Mouse (Mus musculus) layer of hippocampus, adult 8-10 months (tissue): ENCODE measurements around the gene Polr2h. TPM values are rescaled to one million over a fixed set of nuclear protein-coding genes. Genes with fewer than 3 reads are reported as not detected.

Source experiments
- DNase-seq, 2 experiments: peaks; one replicate each; pipeline ENCODE4 v3.0.0; 2022; ENCODE audit warnings: low spot score in 2 of 2
- total RNA-seq, 4 experiments: library from RNA; stranded (reverse); gene quantifications; 2 replicates each; pipeline ENCODE4 v1.2.4; 2022

The Polr2h gene
- total RNA-seq, 4 experiments from 2014 or later = 18.6 to 29.3 (median 22.7) TPM

DNA sequence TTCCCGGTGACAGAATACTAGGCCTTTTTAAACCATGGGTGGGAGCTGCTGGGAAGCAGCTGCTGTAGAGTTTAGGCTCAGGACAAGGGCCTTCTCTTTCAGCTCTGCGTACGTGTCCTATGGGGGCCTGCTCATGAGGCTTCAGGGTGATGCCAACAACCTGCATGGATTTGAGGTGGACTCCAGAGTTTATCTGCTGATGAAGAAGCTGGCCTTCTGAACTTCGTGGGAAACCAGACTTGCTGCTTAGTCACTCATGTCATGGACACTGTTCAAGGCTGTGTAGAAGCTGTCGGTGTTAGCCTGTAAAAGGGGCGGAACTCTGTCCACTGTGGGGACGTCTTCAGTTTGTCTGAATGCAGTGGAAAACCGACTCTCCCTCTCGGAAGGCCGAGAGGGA is 4.3 kb downstream of the Polr2h start:
- DNase-seq = no peak

DNA sequence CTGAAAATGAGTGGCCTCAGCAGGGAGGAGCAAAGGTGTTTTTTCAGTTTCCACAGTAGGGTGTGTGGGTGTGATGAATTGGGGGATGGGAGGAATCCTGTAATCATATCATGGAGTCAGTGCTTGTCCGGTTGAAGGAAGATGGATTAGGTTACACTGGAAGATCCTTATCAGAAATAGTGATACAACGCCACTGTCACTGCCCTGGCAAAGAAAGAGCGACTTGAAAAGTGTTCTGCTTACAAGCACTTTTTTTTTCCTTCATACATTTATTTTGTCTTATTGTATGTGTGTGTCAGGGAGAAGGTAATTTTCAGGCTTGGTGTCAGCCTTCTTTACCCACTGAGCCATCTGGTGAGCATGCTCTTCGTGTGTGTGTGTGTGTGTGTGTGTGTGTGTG is 5.3 kb downstream of the Polr2h start:
- DNase-seq = no peak

DNA sequence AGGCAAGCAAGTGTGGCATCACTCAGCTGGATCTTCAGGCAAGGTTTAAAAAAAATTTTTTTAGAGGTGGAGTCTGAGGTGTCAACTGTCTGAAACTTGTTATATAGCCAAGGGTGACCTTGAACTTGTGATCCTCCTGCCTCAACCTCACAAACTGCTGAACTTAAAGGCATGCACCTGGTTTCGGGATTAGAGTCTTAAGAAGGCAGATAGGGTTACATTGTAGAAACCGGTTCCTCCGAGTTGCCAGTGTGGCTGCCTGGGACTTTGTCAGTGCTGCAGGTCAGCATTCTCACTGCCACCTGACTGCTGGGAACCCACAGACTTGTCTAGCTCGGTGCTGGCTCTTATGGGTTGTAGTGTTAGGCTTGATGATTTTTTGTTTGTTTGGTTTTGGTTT is 5.8 kb downstream of the Polr2h start:
- DNase-seq = no peak

DNA sequence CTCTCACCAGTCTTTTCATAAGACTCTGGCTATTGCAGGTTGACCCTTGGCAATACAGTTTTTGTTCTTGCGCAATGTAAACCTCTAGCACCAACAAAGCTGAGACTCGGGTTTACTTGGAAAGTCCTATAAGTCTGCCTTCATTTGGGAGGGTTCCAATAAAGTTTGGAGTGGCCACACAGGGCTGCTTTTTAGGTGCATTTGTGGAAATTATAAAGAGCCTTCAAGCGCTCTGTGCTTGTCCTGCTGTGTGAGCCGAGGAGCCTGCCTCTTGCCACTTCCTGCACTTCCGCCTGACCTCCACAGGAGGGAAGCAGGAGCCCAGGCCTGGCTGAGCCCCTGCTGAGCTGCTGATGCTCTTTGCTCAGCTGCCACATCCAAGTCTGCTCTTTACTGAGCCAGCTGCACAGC is 6.9 kb downstream of the Polr2h start:
- peak in 1 of 2 experiments; percentile 29 for DNase-seq

DNA sequence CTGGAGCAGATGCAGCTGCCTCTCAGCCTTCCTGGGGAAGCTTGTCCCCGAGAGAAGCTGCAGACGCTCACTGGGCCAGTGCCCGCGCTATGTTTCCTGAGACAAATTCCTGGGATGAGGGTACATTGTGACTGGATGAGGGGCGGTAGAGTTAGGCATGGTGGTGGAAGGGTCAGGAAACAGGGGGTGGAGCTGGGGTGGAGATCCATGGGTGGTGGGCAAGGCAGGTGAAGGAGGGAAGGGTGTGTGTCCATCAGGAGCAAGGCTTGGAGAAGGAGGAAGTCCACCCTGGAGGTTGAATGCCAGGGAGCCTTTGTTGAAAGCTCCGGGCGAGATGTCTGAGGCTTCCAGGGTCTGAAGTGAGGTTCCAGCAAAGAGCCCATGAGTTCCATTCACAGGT is 7.9 kb downstream of the Polr2h start:
- no peak for DNase-seq

DNA sequence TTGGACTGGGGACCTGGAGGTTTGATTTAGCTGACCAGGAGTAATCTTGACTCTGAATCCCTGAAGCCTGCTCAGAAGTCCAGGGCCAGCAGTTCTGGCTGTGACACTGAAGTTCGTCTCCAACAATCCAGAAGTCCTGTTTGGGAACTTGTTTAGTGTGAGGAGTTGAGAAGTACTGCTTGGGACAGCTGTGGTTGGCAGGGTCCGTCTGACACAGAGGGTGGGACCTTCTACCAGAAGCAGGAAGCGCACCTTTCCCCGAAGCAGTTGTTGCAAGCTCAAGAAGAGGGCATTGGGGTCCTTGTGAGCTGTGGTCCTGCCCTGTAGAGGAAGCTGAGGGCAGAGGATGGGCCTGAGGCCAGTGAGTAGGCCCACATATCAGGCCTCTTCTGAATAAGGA is 8.3 kb downstream of the Polr2h start:
- no peak for DNase-seq

DNA sequence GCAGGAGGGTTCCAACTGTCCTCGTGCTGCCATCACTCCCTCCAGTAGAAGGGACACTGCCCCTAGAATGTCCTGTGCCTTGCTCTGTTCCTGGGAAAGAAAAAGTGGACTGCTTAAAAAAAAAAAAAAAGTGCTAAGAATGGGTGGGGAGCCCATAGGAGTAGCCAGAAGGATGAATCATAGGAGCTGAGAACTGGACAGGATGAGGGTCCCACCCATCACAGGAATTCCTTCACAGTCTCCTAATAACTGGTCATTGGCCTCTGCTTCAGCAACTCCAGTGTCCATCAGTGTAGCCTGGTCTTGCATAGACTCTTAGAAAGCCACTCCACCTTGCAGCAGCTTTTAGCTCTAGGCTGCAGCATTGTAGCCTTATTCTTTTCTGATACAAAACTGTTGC is 8.9 kb downstream of the Polr2h start:
- no peak for DNase-seq

DNA sequence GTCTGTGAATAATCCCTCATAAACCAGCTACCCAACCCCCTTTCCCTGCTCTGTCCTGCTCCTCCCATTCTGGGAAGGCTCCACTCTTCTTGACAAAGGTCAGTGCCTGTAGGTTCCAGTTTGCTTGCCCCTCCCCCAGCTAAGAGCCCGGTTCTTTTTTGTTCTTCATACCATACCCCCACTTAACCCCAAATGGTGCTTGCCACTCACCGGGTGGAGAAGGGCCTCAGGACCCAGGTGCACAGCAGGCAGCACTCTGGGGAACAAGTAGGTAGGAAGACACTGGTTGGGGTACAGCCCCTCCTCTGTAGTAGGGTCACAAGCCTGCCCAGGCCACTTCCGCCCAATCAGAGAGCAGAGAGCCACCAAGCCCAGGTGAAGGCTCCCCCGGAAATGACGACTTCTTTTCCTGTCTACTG is 12.8 kb downstream of the Polr2h start:
- no peak for DNase-seq

DNA sequence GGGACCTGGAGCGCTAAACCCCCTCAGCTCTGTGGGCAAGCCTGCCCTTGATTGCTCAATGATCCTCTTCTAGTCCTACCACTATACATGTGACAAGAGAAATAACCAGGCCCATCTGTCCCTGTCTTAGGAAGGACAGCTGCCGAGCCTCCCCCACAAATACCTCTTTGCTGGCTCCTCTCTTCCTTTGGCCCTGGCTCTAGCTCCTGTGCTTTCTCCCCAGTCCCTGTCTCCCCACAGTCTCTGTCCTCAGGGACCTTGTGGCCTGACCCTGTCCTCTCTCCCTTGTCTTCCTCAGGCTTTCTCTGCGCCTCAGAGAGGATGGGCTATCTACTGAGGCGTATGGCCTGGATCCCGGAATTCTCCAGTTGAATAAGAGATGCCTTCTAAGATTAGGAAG is 14.2 kb downstream of the Polr2h start:
- peak in 1 of 2 experiments; percentile 55 for DNase-seq

DNA sequence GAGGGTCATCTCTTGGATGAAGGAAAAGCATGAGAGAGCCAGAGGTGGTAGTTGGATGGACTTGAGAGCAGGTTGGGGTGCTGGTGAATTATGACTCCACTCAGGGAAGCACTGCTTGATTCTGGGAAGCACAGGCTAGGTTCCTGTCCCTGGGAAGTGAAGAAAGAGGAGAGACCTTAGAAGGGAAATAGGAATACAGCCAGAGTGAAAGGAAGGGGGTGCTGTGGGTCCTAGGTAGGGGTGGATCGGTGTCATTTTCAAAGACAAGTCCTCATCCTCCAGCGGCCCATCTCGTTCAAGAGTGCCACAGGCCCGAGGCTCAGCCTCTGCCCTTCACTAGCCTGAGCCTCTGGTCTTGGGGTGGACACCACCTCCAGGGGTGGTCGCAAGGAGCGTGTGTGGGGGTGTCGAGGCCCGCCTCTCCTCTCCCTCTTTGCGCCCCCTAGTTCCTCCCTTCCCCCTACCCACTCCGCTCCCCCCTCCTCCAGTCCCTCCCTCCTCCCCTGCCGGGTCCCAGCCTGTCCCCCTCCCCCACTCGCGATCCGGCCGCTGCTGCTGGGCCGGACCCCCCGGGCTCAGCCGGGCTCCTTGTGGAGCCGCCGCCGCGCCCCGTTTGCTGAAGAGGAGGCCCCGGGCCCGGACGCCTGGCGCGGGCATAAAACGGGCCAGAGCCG is 14.9 kb downstream of the Polr2h start:
- DNase-seq = no peak

DNA sequence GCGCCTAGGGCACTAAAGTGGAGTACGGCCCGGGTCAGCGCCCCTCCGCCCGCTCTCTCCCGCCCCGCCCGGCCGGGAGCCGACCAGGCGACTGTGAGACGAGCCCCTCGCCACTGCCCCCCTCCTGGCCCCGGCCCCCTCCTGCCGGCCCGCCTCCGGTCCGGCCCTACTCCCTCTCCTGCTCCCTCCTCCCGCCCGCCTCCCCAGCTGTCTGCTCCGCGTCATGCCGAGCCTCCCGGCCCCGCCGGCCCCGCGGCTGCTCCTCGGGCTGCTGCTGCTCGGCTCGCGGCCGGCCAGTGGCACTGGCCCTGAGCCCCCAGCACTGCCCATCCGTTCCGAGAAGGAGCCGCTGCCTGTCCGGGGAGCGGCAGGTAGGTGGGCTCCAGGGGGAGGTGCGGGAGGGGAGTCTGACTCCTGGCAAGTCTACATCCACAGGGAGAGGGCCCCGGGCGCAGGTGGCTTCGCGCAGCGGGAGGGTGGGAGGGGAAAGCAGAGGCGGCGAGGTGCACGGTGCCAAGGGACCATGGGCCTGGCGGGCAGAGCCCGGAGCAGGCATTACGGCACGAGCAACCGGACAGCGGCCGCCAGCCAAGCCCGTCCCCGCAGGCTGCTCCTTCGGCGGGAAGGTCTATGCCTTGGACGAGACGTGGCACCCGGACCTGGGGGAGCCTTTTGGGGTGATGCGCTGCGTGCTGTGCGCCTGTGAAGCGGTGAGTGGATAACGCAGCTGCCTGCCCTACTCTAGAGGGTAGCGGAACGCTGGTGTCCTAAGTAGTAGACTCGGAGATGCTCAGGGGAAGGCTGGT is 15.7 kb downstream of the Polr2h start, which contains the start of gene Chrd:
Gene Chrd, plus strand, starts transcription at position 203 of the 806 bp plus-strand sequence.
- no peak for DNase-seq

DNA sequence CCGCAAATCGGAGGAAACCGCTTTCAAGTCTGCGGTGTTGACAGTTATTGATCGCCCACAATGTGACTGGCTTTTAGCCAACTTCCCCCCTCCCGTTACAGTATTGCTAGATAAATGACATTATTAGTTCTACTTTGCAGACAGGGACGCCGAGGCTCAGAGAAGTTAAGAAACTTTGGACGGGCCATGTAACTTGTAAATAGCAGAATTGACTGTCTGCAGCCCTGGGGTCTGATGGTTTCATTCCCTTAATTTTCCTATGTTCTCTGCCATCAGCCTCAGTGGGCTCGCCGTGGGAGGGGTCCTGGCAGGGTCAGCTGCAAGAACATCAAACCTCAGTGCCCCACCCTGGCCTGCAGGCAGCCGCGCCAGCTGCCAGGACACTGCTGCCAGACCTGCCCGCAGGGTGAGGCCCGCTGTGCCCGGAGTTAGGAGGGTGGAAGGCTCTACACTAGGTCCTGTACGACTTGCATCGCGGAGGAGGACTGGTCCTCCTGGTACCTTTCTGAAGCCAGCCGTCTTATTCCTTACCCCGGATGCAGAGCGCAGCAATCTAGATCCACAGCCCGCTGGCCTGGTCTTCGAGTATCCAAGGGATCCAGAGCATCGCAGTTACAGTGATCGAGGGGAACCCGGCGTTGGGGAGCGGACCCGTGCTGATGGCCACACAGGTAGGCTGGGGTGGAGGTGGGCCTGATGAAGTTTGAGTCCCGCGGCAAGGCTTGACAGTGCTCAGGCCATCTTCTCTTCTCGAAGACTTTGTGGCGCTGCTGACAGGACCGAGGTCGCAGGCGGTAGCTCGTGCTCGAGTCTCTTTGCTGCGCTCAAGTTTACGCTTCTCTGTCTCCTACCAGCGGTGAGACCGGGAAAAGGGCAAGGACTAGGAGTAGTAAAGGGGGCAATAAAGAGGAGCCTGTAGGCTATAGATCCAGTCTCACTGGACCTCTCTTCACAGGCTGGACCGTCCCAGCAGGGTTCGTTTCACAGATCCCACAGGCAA is 16.6 kb downstream of the Polr2h start, which contains the start of gene Thpo:
Gene Thpo, minus strand, starts transcription at position 781 of the 1,000 bp plus-strand sequence.
- DNase-seq = no peak

DNA sequence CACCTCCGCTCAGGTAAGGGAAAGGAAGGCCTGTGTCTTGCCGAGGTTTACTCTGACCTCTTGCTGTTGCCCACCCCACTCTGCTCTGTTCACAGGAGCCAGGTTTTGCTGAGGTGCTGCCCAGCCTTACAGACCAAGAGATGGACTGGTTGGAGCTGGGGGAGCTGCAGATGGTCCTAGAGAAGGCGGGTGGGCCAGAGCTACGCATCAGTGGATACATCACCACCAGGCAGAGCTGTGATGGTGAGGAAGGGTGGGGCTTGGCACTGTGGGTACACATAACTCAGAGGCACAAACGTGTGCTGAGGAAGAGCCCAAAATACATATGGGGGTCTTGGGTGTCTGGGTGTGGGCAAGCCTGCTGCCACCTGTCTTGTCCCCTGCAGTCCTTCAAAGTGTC is 18.2 kb downstream of the Polr2h start:
- no peak for DNase-seq

DNA sequence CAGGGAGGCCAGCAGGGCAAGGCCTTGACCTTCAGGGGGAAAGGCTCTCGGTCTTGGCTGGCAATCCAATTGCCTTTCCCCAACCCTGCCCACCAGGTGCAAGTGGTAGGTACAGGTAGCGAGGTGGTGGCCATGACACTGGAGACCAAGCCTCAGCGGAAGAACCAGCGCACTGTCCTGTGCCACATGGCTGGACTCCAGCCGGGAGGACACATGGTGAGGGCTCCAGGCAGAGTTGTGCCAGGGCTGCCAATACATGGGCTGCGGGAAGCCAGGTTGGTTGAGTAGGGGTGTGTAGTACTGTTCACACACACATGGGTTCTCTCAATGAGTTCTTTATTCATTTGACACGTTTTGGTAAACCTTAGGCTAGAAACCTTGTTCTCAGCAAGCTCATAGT is 18.7 kb downstream of the Polr2h start:
- DNase-seq = no peak

DNA sequence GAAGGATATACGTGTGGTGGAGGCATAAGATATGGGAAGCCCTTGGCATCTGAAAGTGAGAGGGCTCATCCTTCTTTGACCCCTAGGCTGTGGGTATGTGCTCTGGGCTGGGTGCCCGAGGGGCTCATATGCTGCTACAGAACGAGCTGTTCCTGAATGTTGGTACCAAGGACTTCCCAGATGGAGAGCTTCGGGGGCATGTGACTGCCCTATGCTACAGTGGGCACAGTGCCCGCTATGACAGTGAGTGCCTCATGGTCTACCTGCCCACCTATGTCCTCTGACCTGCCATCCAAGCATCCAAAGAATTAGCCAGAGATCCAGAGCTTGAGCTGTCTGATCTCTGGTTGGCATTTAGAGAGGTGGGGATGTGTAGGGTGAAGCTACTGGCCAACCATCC is 19.4 kb downstream of the Polr2h start:
- no peak for DNase-seq

DNA sequence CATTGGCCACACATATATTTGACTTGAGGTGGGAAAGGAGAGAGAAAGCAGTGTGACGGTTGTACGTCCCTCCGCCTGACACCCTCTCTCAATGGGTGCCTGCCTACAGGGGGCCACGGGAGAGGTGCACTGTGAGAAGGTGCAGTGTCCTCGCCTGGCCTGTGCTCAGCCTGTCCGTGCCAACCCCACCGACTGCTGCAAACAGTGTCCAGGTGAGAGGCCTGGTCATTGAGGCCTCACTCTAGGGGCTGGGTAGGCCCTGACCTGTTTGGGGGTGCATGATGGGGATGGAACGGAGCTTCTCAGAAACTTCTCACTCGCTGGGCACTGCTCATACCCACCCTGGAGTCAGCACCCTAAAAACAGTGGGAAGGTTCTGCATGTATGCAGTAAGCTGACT is 22.4 kb downstream of the Polr2h start:
- DNase-seq = no peak

DNA sequence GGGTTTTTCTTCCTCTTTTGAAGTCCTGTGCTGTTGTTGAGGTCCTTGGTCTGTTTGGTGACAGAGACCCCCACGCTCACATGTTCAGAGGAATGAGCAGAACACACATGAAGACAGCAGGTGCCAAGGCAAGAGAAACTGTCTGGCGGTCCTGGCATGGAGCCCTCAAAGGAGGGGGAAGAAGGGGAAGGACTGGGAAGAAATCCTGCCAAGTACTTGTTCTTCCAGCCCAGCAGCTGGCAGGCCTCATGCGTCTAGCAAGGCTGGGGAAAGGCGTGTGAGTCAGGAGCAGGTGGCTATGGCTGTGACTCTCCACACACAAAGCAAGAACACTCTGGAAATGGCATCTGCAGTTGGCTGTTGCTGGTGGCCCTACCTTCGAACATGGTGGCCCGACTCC is 29.2 kb downstream of the Polr2h start:
- peak; percentile 79 to 83 for DNase-seq

DNA sequence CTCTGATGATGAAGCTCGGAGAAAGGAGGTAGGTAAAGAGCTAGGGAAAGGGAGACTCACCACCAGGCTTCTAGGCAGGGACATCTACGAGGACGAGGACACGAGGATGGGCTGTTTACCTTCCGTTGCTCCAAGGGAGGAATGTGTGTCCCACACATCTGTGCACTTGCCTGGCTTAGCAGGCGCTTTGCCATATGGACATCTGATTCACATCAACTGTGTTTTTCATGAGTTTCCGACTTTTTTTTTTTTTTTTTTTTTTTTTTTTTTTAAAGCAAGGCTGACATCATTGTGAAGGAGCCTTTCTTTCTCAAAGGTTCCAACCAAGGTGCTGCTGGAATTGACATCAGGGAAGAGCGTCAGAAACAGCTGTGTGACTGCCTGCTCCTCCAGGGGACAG is 33.1 kb downstream of the Polr2h start:
- no peak for DNase-seq

DNA sequence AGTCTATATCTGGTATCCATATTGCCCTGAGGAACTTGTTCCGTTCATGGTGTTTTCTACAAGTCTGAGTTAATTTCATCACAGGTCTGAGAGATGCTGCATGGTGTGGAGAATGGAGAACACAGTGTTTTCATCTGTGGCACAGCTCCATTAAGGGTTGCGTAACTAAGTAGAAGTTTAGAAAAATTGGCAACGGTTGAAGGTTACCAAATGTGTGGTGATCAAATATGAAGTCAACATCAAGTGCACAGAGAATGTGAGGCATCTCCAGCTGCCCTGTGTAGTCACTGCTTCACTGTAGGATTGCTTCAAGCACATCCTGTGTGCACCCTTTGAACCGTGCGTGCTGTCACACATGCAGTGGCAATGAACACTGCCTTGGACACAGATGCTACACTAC is 38.6 kb downstream of the Polr2h start:
- no peak for DNase-seq

DNA sequence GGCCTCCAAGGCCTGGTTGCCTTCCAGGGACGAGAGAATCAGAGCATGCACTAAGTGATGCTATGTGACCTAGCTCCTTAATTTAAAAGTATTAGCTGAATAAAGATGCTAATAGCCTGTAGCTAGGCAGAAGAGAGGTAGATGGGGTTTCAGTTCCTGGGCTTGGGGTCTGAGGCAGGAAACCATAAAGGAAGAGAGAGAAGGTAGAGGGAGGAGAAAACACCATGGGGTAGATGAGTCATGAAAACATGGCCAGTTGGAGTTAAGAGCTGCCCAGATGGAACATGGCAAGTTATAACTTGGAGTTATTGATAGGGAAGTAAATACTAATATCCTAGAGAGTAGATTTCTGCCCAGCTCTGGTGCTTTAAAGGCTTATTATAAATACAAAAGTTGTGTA is 39.9 kb downstream of the Polr2h start:
- no peak for DNase-seq

DNA sequence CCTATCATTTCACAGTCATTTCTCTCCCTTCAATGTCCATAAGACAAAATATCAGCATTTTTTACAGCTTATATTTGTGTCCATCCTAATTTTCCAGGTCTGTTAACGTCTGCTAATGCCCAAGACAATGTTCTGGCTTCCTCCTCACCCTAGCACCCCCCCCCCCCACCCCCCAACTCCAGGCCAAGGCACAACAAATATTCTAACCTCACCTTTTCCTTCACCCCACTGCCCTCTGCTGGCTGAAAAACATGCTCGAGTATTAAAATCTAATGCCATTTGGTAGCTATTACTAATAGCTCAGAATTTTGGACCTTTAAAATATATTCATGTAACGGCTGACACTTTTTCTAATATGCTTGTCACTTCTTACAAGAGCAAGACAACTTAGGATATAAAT is 44.2 kb downstream of the Polr2h start:
- no peak for DNase-seq

DNA sequence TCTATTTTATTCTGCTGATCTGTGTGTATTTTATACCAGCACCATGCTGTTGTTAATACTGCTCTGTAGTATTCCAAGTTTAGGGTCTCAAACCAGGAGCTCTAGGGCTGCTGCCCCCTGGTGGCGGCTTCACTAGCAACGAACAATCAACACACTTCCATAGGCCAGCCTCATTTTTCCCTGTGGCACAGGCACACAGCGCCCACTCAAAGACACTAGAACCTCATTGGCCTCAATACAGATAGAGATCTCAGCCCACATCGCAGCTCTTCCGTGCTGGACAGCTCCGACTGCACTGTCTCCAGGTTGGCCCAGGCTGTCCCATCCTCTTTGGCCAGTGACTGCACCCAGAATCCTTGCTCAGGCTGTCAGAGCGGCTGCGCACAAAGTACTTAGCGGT is 47.8 kb downstream of the Polr2h start:
- no peak for DNase-seq
